Mouse (Mus musculus) CH12.LX (cell line): ENCODE data around the gene Gm10553.
"Not testable (repeated sequence)": the region's sequence is repeated elsewhere in the genome, so short reads cannot be mapped to it uniquely, and the experiment has no call there.

Source experiments
- BHLHE40 ChIP-seq: IDR thresholded peaks from 2 replicates; pipeline ENCODE4 v1.6.1; 2011; ENCODE audit warnings: mild to moderate bottlenecking, low read depth, low read length, improper control_type of control experiment
- EP300 ChIP-seq: IDR thresholded peaks from 2 replicates; pipeline ENCODE4 v1.6.1; 2011; ENCODE audit warnings: low read length, improper control_type of control experiment
- MAFK ChIP-seq: IDR thresholded peaks from 2 replicates; pipeline ENCODE4 v1.6.1; 2011; ENCODE audit warnings: low read length, improper control_type of control experiment; ENCODE audit not compliant: insufficient replicate concordance
- NRF1 ChIP-seq: IDR thresholded peaks from 2 replicates; pipeline ENCODE4 v1.6.1; 2014; ENCODE audit warnings: low read depth, mild to moderate bottlenecking, inconsistent platforms, low read length, improper control_type of control experiment, moderate library complexity

DNA sequence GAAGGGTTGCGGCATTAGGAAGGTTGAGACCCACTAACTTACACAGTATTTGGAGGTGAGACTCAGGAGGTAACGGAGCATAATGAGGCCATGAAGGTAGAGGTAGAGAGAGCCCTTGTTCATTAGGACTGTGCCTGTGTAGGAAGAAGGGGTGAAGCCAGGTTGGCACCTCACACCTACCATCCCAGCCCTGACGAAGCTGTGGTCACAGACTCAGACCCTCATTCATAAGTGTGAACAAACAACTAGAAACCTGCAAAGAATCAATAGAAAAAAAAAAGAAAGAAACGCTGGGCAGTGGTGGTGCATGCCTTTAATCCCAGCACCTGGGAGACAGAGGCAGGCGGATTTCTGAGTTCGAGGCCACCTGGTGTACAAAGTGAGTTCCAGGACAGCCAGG is 18.4 kb downstream of the Gm10553 start:
- not testable (repeated sequence) for TF ChIP-seq EP300, BHLHE40, NRF1, MAFK
